Mouse (Mus musculus) common myeloid progenitor, adult 5-6 weeks (primary cell): ENCODE results near the gene Serpinc1. TPM values are rescaled to one million over a fixed set of nuclear protein-coding genes. Genes with fewer than 3 reads are reported as not detected.
A peak's percentile ranks its signal among the peaks of the same experiment; 100 is the strongest.
"Not testable (repeated sequence)": the region's sequence is repeated elsewhere in the genome, so short reads cannot be mapped to it uniquely, and the experiment has no call there.

Source experiments
- ATAC-seq: replicated peaks from 2 replicates; pipeline ENCODE4 v1.8.0; 2016; ENCODE audit warnings: low read depth, mild to moderate bottlenecking, moderate TSS enrichment, inconsistent platforms; ENCODE audit not compliant: poor library complexity, severe bottlenecking
- total RNA-seq: library from RNA; stranded (forward); fragments of 200-1000, 187-1606 nt; gene quantifications from 2 replicates; pipeline ENCODE4 v1.2.3, GENCODE M21; 2017

Gene Serpinc1
- 0.34 and 0.82 TPM in 2 replicates for total RNA-seq

GRCm38 (mm10) chr1:160978071-160978735, at the start of gene Serpinc1:
Gene Serpinc1 (plus strand): TSS chr1:160978585.
- no peak for ATAC-seq

DNA sequence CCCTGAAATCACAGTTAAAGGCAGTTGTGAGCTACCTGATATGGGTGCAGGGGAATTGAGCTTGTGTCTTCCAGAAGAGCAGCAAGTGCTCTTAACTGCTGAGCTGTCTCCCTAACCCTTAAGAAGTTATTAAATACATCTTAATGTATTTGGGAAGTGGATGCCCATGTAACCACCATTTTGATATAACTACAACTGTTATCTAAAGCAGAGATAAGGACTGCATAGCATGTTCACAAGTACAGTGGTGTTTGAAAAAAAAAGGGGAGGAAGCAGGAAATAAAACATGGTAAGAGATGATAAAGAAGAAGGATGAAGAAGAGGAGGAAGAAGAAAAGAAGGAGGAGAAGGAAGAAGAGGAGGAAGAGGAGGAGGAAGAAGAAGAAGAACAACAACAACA, 47.1 kb upstream of the Serpinc1 start:
- ATAC-seq = no peak

DNA sequence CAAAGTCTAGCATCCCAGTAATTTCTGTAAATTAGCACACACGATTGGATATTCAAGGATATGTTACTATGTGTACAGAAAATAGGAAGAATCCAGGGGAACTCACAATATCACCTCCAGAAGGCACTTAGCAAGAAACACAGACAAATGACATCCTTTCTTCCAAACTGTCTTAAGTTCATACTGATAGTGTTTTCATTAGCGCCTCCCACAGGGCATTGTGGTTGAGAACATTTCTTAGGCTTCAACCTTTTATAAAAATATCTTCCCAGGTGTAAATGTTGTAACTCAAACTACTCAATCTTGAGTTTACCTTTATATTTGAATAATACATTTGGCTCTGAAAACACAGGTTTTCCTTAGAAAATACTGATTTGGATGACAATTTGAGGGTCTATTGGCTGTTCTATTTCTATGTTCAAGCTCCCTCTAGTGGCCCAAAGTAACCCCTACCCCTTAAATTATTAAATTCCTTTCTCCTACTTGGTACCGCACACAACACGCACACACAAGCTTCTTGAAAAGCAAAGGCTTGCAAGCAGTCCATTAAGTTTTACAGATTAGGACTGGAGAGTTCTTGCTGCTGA, 44.4 kb upstream of the Serpinc1 start:
- ATAC-seq = peak; percentile 84

DNA sequence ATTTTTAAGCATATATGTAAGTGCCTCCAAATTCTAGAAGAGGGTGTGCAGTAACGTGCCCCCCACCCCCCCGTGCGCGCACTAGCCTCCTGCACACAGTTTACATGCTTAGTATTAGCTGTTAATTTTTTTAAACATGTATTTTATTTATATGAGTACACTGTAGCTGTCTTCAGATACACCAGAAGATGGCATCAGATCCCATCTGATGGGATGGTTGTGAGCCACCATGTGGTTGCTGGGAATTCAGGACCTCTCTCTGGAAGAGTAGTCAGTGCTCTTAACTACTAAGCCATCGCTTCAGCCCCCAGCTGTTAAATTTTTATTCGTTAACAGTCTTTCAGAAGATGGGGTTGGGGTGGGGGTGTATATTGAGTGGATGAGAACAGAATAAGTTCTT, 42.8 kb upstream of the Serpinc1 start:
- no peak for ATAC-seq

DNA sequence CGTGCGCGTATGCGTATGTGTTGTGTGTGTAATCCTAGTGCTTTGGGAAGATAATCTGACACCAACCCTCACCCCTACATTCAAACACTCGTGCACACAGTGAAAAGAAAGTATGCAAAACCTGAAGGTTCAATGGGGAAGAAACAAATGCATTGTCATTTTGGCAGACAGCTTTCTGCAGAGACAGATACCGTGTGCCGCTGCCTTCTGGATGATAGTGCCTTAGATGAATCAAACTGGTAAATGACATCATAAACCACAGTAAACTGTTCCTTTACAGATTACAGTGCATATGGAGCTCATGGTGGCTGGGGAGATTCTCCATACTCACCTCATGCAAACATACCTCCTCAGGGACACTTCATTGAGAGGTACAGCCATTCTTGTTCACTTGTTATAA, 15.2 kb upstream of the Serpinc1 start:
- ATAC-seq = peak; percentile 72

- ATAC-seq = no peak
Measured at GRCm38 (mm10) chr1:160967268-160967667, 11.1 kb upstream of the Serpinc1 start.

- no peak for ATAC-seq
Measured at GRCm38 (mm10) chr1:160968643-160969042, 9.7 kb upstream of the Serpinc1 start.

DNA sequence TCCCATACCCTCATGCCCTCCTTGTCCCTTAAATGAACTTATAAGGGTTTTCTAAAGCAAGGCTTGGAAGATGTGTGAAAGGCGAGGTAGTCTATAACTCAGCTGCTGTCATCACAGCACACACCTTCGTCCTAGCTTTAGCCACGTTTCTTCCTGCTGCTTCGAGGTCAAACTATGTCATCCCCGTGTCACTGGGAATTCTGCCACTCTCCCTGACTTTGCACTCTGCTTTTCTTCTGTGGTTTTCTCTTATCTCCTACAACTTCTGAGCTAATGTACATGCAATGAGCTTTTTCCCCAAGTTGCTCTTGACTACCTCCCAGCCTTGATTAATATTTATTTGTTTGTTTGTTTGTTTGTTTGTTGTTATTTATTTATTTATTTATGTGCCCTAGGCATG, 1.6 kb downstream of the Serpinc1 start:
- 0 out of 2 replicates have a peak, but pooled peaks have one; percentile 15 for ATAC-seq

DNA sequence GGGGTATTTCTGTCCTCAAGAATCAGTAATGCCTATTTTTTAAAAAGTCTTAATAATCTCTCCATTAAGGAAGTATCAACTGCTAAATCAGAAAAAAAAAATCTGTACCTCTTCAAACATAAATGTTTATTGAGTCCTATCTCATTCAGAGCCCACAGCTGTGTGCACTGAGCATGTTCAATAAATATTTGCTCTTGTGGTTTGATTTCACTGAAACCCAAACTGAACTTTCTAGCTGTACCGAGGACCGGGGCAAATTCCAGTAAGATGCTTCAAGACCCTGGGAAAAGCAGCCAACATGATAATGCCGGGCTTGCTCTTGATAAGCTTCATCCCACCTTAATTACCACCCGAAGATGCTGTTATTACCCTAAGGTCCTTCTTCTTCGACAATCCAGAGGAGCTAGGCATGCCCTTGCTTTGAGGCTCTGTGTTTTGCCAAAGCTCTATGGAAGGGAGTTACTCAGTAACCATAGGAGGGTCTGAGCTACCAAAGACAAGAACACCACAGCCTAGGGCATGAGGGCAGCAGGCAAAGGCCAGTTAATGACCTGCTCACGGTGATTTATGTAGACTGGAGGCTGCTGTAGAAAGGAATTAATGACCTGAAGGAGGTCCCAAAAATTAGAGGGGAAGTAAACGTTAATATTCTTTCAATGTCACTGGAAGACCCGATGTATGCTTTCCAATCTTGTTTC, 2.3 kb downstream of the Serpinc1 start:
- no peak for ATAC-seq

- ATAC-seq = no peak
Measured at GRCm38 (mm10) chr1:160981337-160981736, 3.0 kb downstream of the Serpinc1 start.

GRCm38 (mm10) chr1:160982887-160983286, 4.5 kb downstream of the Serpinc1 start:
- no peak for ATAC-seq

GRCm38 (mm10) chr1:160984731-160985130, 6.3 kb downstream of the Serpinc1 start:
- not testable (repeated sequence) for ATAC-seq

GRCm38 (mm10) chr1:160985477-160985876, 7.1 kb downstream of the Serpinc1 start:
- no peak for ATAC-seq

DNA sequence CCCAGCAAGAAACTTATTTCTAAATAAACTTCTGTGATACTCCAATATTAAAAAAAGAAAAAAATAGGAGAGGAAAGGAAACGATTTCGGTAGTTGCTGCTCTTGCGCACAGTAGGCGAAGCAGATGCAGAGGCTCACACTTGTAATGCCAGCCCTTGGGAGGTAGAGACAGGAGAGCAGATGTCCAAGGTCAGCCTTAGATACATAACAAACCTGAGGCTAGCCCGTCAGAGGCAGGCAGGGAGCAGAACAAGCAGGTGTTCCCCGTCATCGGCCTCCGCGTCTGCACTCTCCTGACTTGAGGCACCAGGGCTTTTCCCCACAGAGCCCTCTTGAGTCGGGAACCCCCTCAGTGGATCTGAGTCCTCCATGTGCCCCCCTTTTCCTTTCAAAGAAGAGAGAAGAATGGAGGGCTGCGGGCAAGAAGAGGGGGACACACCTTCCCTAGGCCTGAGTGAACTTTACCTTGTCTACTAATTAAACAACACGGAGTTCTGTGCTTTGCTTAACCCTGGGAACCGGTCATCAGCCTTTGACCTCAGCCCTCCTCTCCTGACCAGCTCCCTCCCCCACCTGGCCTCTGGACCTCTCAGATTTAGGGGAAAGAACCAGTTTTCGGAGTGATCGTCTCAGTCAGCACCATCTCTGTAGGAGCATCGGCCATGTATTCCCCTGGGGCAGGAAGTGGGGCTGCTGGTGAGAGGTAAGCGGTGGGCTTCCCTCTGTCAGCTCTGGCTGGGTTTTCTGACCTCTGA, 8.7 kb downstream of the Serpinc1 start:
- ATAC-seq = no peak

- no peak for ATAC-seq
Measured at GRCm38 (mm10) chr1:160989395-160989794, 11.0 kb downstream of the Serpinc1 start.

DNA sequence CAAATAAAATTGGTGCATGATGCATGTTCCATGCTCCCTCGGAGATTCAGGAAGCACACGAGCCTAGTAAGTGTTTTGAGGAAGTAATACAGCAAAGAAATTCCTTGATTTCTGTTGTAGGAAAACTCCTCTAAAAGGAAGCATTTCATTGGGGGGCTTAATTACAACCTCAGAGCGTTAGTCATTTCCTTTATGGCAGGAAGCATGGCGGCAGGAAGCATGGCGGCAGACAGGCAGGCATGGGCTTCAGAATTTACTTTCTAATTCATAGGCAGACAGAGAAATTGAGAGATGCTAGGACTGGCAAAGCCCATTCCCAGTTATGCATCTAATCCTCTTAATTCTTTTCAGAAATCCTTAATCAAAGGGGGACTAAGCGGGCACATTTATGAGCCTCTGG, 15.5 kb downstream of the Serpinc1 start:
- ATAC-seq = no peak

GRCm38 (mm10) chr1:161004942-161005341, 26.6 kb downstream of the Serpinc1 start:
- no peak for ATAC-seq

GRCm38 (mm10) chr1:161005526-161005925, 27.1 kb downstream of the Serpinc1 start:
- ATAC-seq = no peak

- no peak for ATAC-seq
Measured at GRCm38 (mm10) chr1:161006471-161006870, 28.1 kb downstream of the Serpinc1 start.

GRCm38 (mm10) chr1:161008038-161008437, 29.7 kb downstream of the Serpinc1 start:
- ATAC-seq = no peak

- no peak for ATAC-seq
Measured at GRCm38 (mm10) chr1:161010436-161010835, 32.1 kb downstream of the Serpinc1 start.
